Mouse (Mus musculus): ENCODE measurements around the gene Anapc15-ps. TPM values are rescaled to one million over a fixed set of nuclear protein-coding genes. Genes with fewer than 3 reads are reported as not detected.

Anapc15-ps gene
- polyA plus RNA-seq, 1 experiment from 2014 or later: not detected

DNA sequence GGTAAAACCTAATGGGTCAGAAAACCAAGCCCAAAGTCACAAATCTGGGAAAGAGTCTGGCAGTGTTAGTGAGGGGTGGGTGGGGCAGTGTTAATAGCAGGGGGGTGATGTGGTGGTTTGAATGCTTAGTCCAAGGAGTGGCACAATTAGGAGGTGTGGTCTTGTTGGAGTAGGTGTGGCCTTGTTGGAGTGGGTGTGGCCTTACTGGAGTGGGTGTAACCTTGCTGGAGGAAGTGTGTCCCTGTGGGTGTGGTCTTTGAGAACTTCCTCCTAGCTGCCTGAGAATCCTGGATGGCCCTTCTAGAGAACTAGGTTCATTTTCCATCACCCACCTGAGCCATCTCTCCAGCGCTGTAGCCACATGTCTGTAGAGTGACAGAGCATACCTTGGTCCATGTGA, 16.6 kb upstream of the Anapc15-ps start:
- WGBS: 88% methylated on average over 1 of the region's 1 CpGs
- no peak overlapping the region for H3K4me3 ChIP-seq (ENCODE audit: control insufficient read depth in 1 of 2, insufficient read depth in 1 of 2, low read depth in 1 of 2, low read length in 2 of 2)
- ATAC-seq (ENCODE audit: insufficient number of reproducible peaks, insufficient read depth, low FRiP score, low read depth): no peak

DNA sequence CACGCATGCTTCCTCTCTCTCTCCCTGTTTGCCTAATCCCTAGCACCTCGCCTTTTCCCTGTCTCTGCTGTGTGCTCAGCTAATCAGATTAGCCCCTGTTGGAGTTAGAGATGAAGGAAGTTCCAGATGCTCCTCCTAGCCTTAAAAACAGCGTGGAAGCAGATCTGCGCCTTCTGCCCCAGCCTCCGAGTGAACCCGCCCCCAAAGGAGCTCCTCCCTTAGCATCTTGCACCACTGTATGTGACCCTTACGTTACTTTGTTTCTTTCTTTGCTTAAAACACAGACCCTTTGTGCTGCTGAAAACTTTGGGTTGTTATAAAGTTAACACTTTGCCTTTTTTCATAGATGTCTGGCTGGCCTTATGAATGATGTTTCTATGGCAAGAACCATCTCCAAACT, 15.8 kb upstream of the Anapc15-ps start:
- no peak overlapping the region for H3K9ac ChIP-seq (ENCODE audit: low read length)
- no peak for ATAC-seq (ENCODE audit: insufficient number of reproducible peaks, insufficient read depth, low FRiP score, low read depth)
- H3K36me3 ChIP-seq (ENCODE audit: control insufficient read depth, insufficient read depth, low read length): no peaks in the 10 kb centered on the region
- no peaks in the 10 kb centered on the region for H3K9me3 ChIP-seq (ENCODE audit: control insufficient read depth, low read length)
- WGBS: 66% methylated on average over 7 of the region's 7 CpGs
- no peak overlapping the region for H3K4me2 ChIP-seq (ENCODE audit: low read length)
- no peak overlapping the region for H3K27ac ChIP-seq (replicated peaks in 1 of 2; ENCODE audit: control insufficient read depth in 1 of 2, insufficient read depth in 1 of 2, low read depth in 2 of 2, low read length in 2 of 2)
- H3K4me1 ChIP-seq (ENCODE audit: control insufficient read depth in 2 of 2, insufficient read depth in 2 of 2, low read length in 2 of 2): peaks cover 3 to 6% of the 10 kb centered on the region in 2 experiments
- H3K27me3 ChIP-seq (ENCODE audit: control insufficient read depth, insufficient read depth, low read length): no peaks in the 10 kb centered on the region
- no peak overlapping the region for H3K4me3 ChIP-seq (ENCODE audit: control insufficient read depth in 1 of 2, insufficient read depth in 1 of 2, low read depth in 1 of 2, low read length in 2 of 2)

More for the DNA sequence above, 16.6 kb upstream of the Anapc15-ps start:
- Histone ChIP-seq H3K9ac (ENCODE audit: low read length) (no peak overlapping the region), H3K27me3 (ENCODE audit: control insufficient read depth, insufficient read depth, low read length) (no peaks in the 10 kb centered on the region), H3K9me3 (ENCODE audit: control insufficient read depth, low read length) (no peaks in the 10 kb centered on the region), H3K36me3 (ENCODE audit: control insufficient read depth, insufficient read depth, low read length) (no peaks in the 10 kb centered on the region), H3K27ac (replicated peaks in 1 of 2; ENCODE audit: control insufficient read depth in 1 of 2, insufficient read depth in 1 of 2, low read depth in 2 of 2, low read length in 2 of 2) (no peak overlapping the region), H3K4me2 (ENCODE audit: low read length) (no peak overlapping the region), H3K4me1 (ENCODE audit: control insufficient read depth in 2 of 2, insufficient read depth in 2 of 2, low read length in 2 of 2) (peaks cover 3 to 6% of the 10 kb centered on the region in 2 experiments)

DNA sequence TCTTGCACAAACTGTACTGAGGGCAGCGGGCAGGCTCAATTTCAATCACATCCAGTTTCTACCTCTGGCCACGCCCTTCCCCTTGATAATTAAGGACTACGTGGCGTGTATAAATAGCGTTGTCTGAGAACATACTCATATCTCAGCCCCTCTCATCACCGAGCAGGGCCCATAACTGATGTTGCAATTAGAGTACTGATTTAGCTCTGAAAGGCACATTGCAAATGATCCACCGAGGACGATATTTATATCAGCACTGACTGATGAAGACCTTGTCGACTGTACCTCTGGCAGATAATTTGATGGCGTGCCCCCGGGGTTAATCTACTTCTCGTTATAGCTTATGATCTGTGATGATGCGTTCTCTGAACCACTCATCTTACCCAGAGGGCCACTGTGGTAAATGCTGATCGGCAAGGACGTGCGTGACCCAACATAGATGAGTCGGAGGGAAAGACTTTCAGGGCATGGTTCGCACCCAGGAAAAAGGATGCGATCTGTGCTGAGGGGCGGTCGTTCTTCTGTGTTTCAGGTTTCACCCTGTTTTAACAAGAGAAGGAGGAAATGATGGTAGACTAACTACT, 14.4 kb upstream of the Anapc15-ps start:
- no peaks in the 10 kb centered on the region for H3K27me3 ChIP-seq (ENCODE audit: control insufficient read depth, insufficient read depth, low read length)
- H3K4me2 ChIP-seq (ENCODE audit: low read length): peak overlapping the region; percentile 40
- WGBS: 49% methylated on average over 21 of the region's 21 CpGs
- H3K27ac ChIP-seq (replicated peaks in 1 of 2; ENCODE audit: control insufficient read depth in 1 of 2, insufficient read depth in 1 of 2, low read depth in 2 of 2, low read length in 2 of 2): no peak overlapping the region
- no peak for ATAC-seq (ENCODE audit: insufficient number of reproducible peaks, insufficient read depth, low FRiP score, low read depth)
- peaks cover 3 to 6% of the 10 kb centered on the region in 2 experiments for H3K4me1 ChIP-seq (ENCODE audit: control insufficient read depth in 2 of 2, insufficient read depth in 2 of 2, low read length in 2 of 2)
- no peaks in the 10 kb centered on the region for H3K9me3 ChIP-seq (ENCODE audit: control insufficient read depth, low read length)
- H3K36me3 ChIP-seq (ENCODE audit: control insufficient read depth, insufficient read depth, low read length): no peaks in the 10 kb centered on the region
- no peak overlapping the region for H3K9ac ChIP-seq (ENCODE audit: low read length)
- no peak overlapping the region for H3K4me3 ChIP-seq (ENCODE audit: control insufficient read depth in 1 of 2, insufficient read depth in 1 of 2, low read depth in 1 of 2, low read length in 2 of 2)

DNA sequence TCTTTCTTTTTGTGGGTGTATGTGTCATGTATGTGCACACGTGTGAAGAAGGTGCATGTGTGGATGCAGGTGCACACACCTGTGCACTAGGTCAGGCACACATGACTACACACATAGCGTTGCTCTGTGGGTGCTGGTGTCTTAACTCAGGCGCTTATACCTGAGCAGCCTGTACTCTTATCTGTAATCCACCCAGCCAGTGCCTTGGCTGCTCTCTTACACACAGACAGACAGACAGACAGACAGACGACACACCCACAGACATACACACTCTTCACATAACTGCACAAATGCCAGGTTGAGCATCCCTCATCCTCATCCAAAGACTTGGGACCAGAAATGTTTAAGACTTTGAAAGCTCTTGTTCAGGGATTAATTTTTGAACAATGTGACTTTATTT, 12.8 kb upstream of the Anapc15-ps start:
- WGBS: 84% methylated on average over 4 of the region's 4 CpGs
- H3K4me1 ChIP-seq (ENCODE audit: control insufficient read depth in 2 of 2, insufficient read depth in 2 of 2, low read length in 2 of 2): peaks cover 3 to 11% of the 10 kb centered on the region in 2 experiments
- H3K4me2 ChIP-seq (ENCODE audit: low read length): no peak overlapping the region
- ATAC-seq (ENCODE audit: insufficient number of reproducible peaks, insufficient read depth, low FRiP score, low read depth): no peak
- no peak overlapping the region for H3K4me3 ChIP-seq (ENCODE audit: control insufficient read depth in 1 of 2, insufficient read depth in 1 of 2, low read depth in 1 of 2, low read length in 2 of 2)
- H3K9ac ChIP-seq (ENCODE audit: low read length): no peak overlapping the region
- H3K36me3 ChIP-seq (ENCODE audit: control insufficient read depth, insufficient read depth, low read length): no peaks in the 10 kb centered on the region
- H3K9me3 ChIP-seq (ENCODE audit: control insufficient read depth, low read length): no peaks in the 10 kb centered on the region
- H3K27me3 ChIP-seq (ENCODE audit: control insufficient read depth, insufficient read depth, low read length): no peaks in the 10 kb centered on the region
- no peak overlapping the region for H3K27ac ChIP-seq (replicated peaks in 1 of 2; ENCODE audit: control insufficient read depth in 1 of 2, insufficient read depth in 1 of 2, low read depth in 2 of 2, low read length in 2 of 2)

DNA sequence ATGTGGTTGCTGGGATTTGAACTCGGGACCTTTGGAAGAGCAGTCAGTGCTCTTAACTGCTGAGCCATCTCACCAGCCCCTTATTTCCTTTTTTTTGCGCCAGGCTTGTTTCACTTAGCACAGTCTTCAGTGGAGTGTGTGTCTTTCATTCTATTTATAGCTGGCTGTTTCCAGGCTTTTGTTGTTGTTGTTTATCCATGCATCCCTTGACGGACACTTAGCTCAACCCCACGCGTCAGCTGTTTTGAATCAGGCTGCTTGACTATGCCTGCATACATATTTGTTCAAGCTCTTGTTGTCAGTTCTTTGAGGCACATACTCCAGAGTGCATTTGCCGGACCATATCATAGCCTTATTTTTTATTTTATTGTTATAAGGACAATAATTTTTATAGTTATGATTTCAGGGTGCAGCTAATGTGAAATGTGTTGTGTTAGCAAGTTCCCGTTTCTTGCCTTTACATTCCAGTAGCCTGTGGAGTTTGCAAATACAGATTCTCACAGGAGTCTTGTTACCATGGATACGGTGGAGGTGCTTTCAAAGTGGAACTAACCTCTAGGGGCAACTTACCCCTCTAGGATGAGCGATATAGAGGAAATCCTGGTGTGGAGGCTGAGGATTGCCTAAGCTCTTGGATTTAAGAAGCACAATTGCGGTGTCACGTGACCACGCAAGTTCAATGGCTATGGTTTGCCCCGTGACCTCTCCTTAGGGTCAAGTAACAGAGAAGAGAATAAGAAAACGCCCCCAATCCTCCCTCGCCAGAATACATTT, 11.7 kb upstream of the Anapc15-ps start:
- Histone ChIP-seq H3K9ac (ENCODE audit: low read length) (no peak overlapping the region), H3K4me2 (ENCODE audit: low read length) (no peak overlapping the region), H3K27ac (replicated peaks in 1 of 2; ENCODE audit: control insufficient read depth in 1 of 2, insufficient read depth in 1 of 2, low read depth in 2 of 2, low read length in 2 of 2) (no peak overlapping the region), H3K4me1 (ENCODE audit: control insufficient read depth in 2 of 2, insufficient read depth in 2 of 2, low read length in 2 of 2) (peaks cover 10 to 19% of the 10 kb centered on the region in 2 experiments), H3K27me3 (ENCODE audit: control insufficient read depth, insufficient read depth, low read length) (no peaks in the 10 kb centered on the region), H3K36me3 (ENCODE audit: control insufficient read depth, insufficient read depth, low read length) (no peaks in the 10 kb centered on the region), H3K9me3 (ENCODE audit: control insufficient read depth, low read length) (no peaks in the 10 kb centered on the region), H3K4me3 (ENCODE audit: control insufficient read depth in 1 of 2, insufficient read depth in 1 of 2, low read depth in 1 of 2, low read length in 2 of 2) (no peak overlapping the region)
- ATAC-seq (ENCODE audit: insufficient number of reproducible peaks, insufficient read depth, low FRiP score, low read depth): no peak
- 50% methylated on average over 15 of the region's 15 CpGs for WGBS

DNA sequence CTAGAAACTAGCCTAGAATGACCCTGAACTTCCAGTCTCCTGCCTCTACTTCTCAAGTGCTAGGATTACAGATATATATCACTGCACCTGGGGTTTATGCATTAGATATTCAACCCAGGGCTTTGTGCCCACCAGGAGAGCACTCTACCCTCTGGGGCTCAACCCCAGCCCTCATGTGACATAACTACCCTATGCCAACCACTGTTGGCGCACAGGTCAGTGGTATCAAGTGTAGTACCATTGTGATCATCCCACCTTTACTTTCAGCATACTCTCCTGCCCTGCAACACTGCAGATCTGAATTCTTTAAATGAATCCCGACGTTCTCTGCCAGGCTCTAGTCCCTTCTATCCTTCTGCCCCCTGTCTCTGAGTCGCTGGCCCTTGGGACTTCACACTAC, 11.0 kb upstream of the Anapc15-ps start:
- Histone ChIP-seq H3K4me1 (ENCODE audit: control insufficient read depth in 2 of 2, insufficient read depth in 2 of 2, low read length in 2 of 2) (peaks cover 12 to 23% of the 10 kb centered on the region in 2 experiments), H3K4me2 (ENCODE audit: low read length) (no peak overlapping the region), H3K4me3 (ENCODE audit: control insufficient read depth in 1 of 2, insufficient read depth in 1 of 2, low read depth in 1 of 2, low read length in 2 of 2) (no peak overlapping the region), H3K27me3 (ENCODE audit: control insufficient read depth, insufficient read depth, low read length) (no peaks in the 10 kb centered on the region), H3K27ac (replicated peaks in 1 of 2; ENCODE audit: control insufficient read depth in 1 of 2, insufficient read depth in 1 of 2, low read depth in 2 of 2, low read length in 2 of 2) (no peak overlapping the region), H3K9me3 (ENCODE audit: control insufficient read depth, low read length) (no peaks in the 10 kb centered on the region), H3K36me3 (ENCODE audit: control insufficient read depth, insufficient read depth, low read length) (no peaks in the 10 kb centered on the region), H3K9ac (ENCODE audit: low read length) (no peak overlapping the region)
- ATAC-seq (ENCODE audit: insufficient number of reproducible peaks, insufficient read depth, low FRiP score, low read depth): no peak
- WGBS: 91% methylated on average over 4 of the region's 4 CpGs

DNA sequence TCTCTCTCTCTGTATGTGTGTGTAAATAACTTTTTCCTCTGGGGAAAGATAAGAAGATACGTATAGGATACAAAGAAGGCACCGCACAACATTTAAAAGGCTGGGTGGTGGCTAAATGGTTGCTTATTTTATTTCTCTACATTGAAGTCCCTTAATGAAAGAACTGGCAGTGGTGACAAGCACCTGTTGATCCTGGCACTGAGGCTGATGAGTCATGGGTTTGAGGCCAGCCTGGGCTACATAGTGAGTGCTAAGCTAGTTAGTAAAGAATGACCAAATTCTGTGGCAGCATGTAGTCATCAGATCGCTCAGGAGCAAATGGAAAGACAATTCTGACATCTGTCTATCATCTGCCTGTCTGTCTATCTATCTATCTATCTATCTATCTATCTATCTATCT, 10.5 kb upstream of the Anapc15-ps start:
- Histone ChIP-seq H3K4me1 (ENCODE audit: control insufficient read depth in 2 of 2, insufficient read depth in 2 of 2, low read length in 2 of 2) (peaks cover 15 to 23% of the 10 kb centered on the region in 2 experiments), H3K27ac (replicated peaks in 1 of 2; ENCODE audit: control insufficient read depth in 1 of 2, insufficient read depth in 1 of 2, low read depth in 2 of 2, low read length in 2 of 2) (no peak overlapping the region), H3K27me3 (ENCODE audit: control insufficient read depth, insufficient read depth, low read length) (no peaks in the 10 kb centered on the region), H3K9me3 (ENCODE audit: control insufficient read depth, low read length) (no peaks in the 10 kb centered on the region), H3K4me3 (ENCODE audit: control insufficient read depth in 1 of 2, insufficient read depth in 1 of 2, low read depth in 1 of 2, low read length in 2 of 2) (no peak overlapping the region), H3K9ac (ENCODE audit: low read length) (no peak overlapping the region), H3K4me2 (ENCODE audit: low read length) (no peak overlapping the region), H3K36me3 (ENCODE audit: control insufficient read depth, insufficient read depth, low read length) (no peaks in the 10 kb centered on the region)
- ATAC-seq (ENCODE audit: insufficient number of reproducible peaks, insufficient read depth, low FRiP score, low read depth): no peak
- 90% methylated on average over 3 of the region's 3 CpGs for WGBS

Measured in heart, embryonic 14.5 days (tissue).